Mouse (Mus musculus) CH12.LX (cell line): ENCODE measurements around the gene Pigf. TPM values are rescaled to one million over a fixed set of nuclear protein-coding genes. Genes with fewer than 3 reads are reported as not detected.

Experiments
- DNase-seq: peaks from one replicate; pipeline ENCODE4 v3.0.0-alpha.2; 2013; ENCODE audit errors: extremely low read depth
- H3K27ac ChIP-seq: 2 replicates; pipeline ENCODE4 v1.5.1; 2012; ENCODE audit warnings: low read depth, mild to moderate bottlenecking, control low read depth, moderate library complexity; ENCODE audit not compliant: insufficient read depth
- H3K27me3 ChIP-seq: replicated peaks from 2 replicates; pipeline ENCODE3; 2012; ENCODE audit warnings: inconsistent platforms
- H3K36me3 ChIP-seq, 2 experiments: replicated peaks in 1 of 2; 2 replicates each; pipeline versions ENCODE3 to v1.6.1; 2012; ENCODE audit warnings: inconsistent platforms in 1 of 2, low read length in 1 of 2, mild to moderate bottlenecking in 1 of 2, mixed read lengths in 1 of 2, moderate library complexity in 1 of 2; ENCODE audit not compliant: control insufficient read depth in 1 of 2, insufficient read depth in 1 of 2
- H3K4me1 ChIP-seq, 2 experiments: 2 replicates each; pipeline ENCODE4 v1.6.1; 2012; ENCODE audit warnings: inconsistent platforms in 1 of 2, moderate library complexity in 1 of 2; ENCODE audit not compliant: insufficient read depth in 2 of 2, control insufficient read depth in 1 of 2
- H3K4me2 ChIP-seq: 2 replicates; pipeline ENCODE4 v1.6.1; 2012; ENCODE audit warnings: low read depth, mild to moderate bottlenecking, control low read depth; ENCODE audit not compliant: poor library complexity, insufficient read depth, severe bottlenecking
- H3K4me3 ChIP-seq, 3 experiments: fragments of 150-350 bp in 1 of 3; sonication (generic) in 1 of 3; replicated peaks in 1 of 3; 2 replicates each; pipeline versions ENCODE3 to v1.5.1; 2011 to 2012; ENCODE audit warnings: low read depth in 2 of 3, low read length in 2 of 3, mild to moderate bottlenecking in 2 of 3, moderate library complexity in 2 of 3, control low read depth in 1 of 3, improper control_type of control experiment in 1 of 3, inconsistent platforms in 1 of 3, mixed read lengths in 1 of 3; ENCODE audit not compliant: poor library complexity in 1 of 3
- H3K79me2 ChIP-seq: replicated peaks from 2 replicates; pipeline ENCODE4 v1.6.1; 2012; ENCODE audit warnings: mild to moderate bottlenecking, moderate library complexity; ENCODE audit not compliant: control insufficient read depth, poor library complexity, insufficient read depth, severe bottlenecking; ENCODE audit errors: extremely low read depth
- H3K9ac ChIP-seq: 2 replicates; pipeline ENCODE4 v1.6.1; 2012; ENCODE audit warnings: low read depth, mild to moderate bottlenecking, control low read depth, moderate library complexity; ENCODE audit not compliant: insufficient read depth
- H3K9me3 ChIP-seq: replicated peaks from 2 replicates; pipeline ENCODE3; 2012; ENCODE audit warnings: low read length, inconsistent platforms, mixed read lengths
- BHLHE40 ChIP-seq: IDR thresholded peaks from 2 replicates; pipeline ENCODE4 v1.6.1; 2011; ENCODE audit warnings: mild to moderate bottlenecking, low read depth, low read length, improper control_type of control experiment
- CTCF ChIP-seq, 2 experiments: IDR thresholded peaks in 1 of 2; conservative IDR thresholded peaks in 1 of 2; 2 replicates each; pipeline ENCODE4 v1.5.1; 2011 to 2012; ENCODE audit warnings: low read depth in 2 of 2, low read length in 2 of 2, improper control_type of control experiment in 1 of 2, inconsistent platforms in 1 of 2, mild to moderate bottlenecking in 1 of 2, moderate library complexity in 1 of 2
- ELF1 ChIP-seq: IDR thresholded peaks from 2 replicates; pipeline ENCODE4 v1.6.1; 2014; ENCODE audit warnings: low read depth, mild to moderate bottlenecking, inconsistent platforms, low read length, improper control_type of control experiment
- EP300 ChIP-seq: IDR thresholded peaks from 2 replicates; pipeline ENCODE4 v1.6.1; 2011; ENCODE audit warnings: low read length, improper control_type of control experiment
- ETS1 ChIP-seq: conservative IDR thresholded peaks from 2 replicates; pipeline ENCODE4 v1.6.1; 2012; ENCODE audit warnings: low read depth, mild to moderate bottlenecking, inconsistent platforms, low read length, improper control_type of control experiment, moderate library complexity
- GABPA ChIP-seq: IDR thresholded peaks from 2 replicates; pipeline ENCODE4 v1.6.1; 2012; ENCODE audit warnings: low read depth, low read length, improper control_type of control experiment, inconsistent platforms; ENCODE audit not compliant: insufficient replicate concordance
- IRF4 ChIP-seq: IDR thresholded peaks from 2 replicates; pipeline ENCODE4 v1.6.1; 2014; ENCODE audit warnings: low read depth, mild to moderate bottlenecking, inconsistent platforms, low read length, improper control_type of control experiment
- KAT2A ChIP-seq: IDR thresholded peaks from 2 replicates; pipeline ENCODE4 v1.6.1; 2012; ENCODE audit warnings: low read length, improper control_type of control experiment, inconsistent platforms; ENCODE audit not compliant: insufficient replicate concordance
- MAFK ChIP-seq: IDR thresholded peaks from 2 replicates; pipeline ENCODE4 v1.6.1; 2011; ENCODE audit warnings: low read length, improper control_type of control experiment; ENCODE audit not compliant: insufficient replicate concordance
- MAZ ChIP-seq: IDR thresholded peaks from 2 replicates; pipeline ENCODE4 v1.6.1; 2012; ENCODE audit warnings: low read depth, mild to moderate bottlenecking, inconsistent platforms, low read length, improper control_type of control experiment, moderate library complexity
- MEF2A ChIP-seq: IDR thresholded peaks from 2 replicates; pipeline ENCODE4 v1.6.1; 2014; ENCODE audit warnings: low read depth, mild to moderate bottlenecking, inconsistent platforms, low read length, improper control_type of control experiment, borderline replicate concordance
- MYC ChIP-seq: IDR thresholded peaks from 2 replicates; pipeline ENCODE4 v1.6.1; 2011; ENCODE audit warnings: low read depth, mild to moderate bottlenecking, improper control_type of control experiment, low read length
- PAX5 ChIP-seq: IDR thresholded peaks from 2 replicates; pipeline ENCODE4 v1.6.1; 2012; ENCODE audit warnings: low read length, inconsistent platforms, mixed read lengths
- POLR2A ChIP-seq: IDR thresholded peaks from 2 replicates; pipeline ENCODE4 v1.6.1; 2011; ENCODE audit warnings: low read depth, mild to moderate bottlenecking, improper control_type of control experiment, low read length
- RCOR1 ChIP-seq: conservative IDR thresholded peaks from 2 replicates; pipeline ENCODE4 v1.6.1; 2012; ENCODE audit warnings: low read depth, mild to moderate bottlenecking, inconsistent platforms, low read length, improper control_type of control experiment
- SIN3A ChIP-seq: IDR thresholded peaks from 2 replicates; pipeline ENCODE4 v1.6.1; 2012; ENCODE audit warnings: low read length, improper control_type of control experiment, inconsistent platforms
- SMC3 ChIP-seq: IDR thresholded peaks from 2 replicates; pipeline ENCODE4 v1.6.1; 2011; ENCODE audit warnings: low read depth, low read length, improper control_type of control experiment
- TCF12 ChIP-seq: IDR thresholded peaks from 2 replicates; pipeline ENCODE4 v1.6.1; 2014; ENCODE audit warnings: low read depth, mild to moderate bottlenecking, inconsistent platforms, low read length, improper control_type of control experiment
- UBTF ChIP-seq: IDR thresholded peaks from 2 replicates; pipeline ENCODE4 v1.6.1; 2012; ENCODE audit warnings: low read depth, mild to moderate bottlenecking, inconsistent platforms, low read length, improper control_type of control experiment, moderate library complexity
- USF2 ChIP-seq: conservative IDR thresholded peaks from 2 replicates; pipeline ENCODE4 v1.6.1; 2011; ENCODE audit warnings: low read depth, low read length, improper control_type of control experiment
- ZC3H11A ChIP-seq: IDR thresholded peaks from 2 replicates; pipeline ENCODE4 v1.6.1; 2012; ENCODE audit warnings: low read depth, mild to moderate bottlenecking, inconsistent platforms, low read length, improper control_type of control experiment
- ZKSCAN1 ChIP-seq: IDR thresholded peaks from 2 replicates; pipeline ENCODE4 v1.6.1; 2012; ENCODE audit warnings: low read depth, inconsistent platforms, low read length, improper control_type of control experiment, borderline replicate concordance
- ZMIZ1 ChIP-seq: IDR thresholded peaks from 2 replicates; pipeline ENCODE4 v1.6.1; 2012; ENCODE audit warnings: low read depth, mild to moderate bottlenecking, inconsistent platforms, low read length, improper control_type of control experiment
- dilution Hi-C: fragments of 300-500 bp; cut with MboI; formaldehyde crosslinking; loops from 2 replicates; pipeline ENCODE4 v1.14.3; 2020; ENCODE audit warnings: low sequenced_read_pairs; ENCODE audit not compliant: extremely low pct_unique_long_range_greater_than_20kb, extremely low pct_ligation_motif_present
- in situ Hi-C: fragments of 300-500 bp; cut with MboI; formaldehyde crosslinking; loops from 3 replicates; pipeline ENCODE4 v1.14.3; 2019; ENCODE audit warnings: low sequenced_read_pairs, low pct_ligation_motif_present, low pct_unique_long_range_greater_than_20kb, mixed read lengths
- polyA plus RNA-seq: library from polyadenylated mRNA; unstranded; fragments of >175 nt; gene quantifications from 2 replicates; pipeline ENCODE4 v1.2.1, GENCODE M21; 2012; ENCODE audit warnings: low read depth; ENCODE audit not compliant: insufficient read length
- total RNA-seq, 2 experiments: library from RNA; depleted of rRNA; stranded (reverse); fragments of 300-350 nt in 1 of 2; fragments of >200 nt in 1 of 2; gene quantifications; 2 replicates each; pipeline ENCODE4 v1.2.3; 2012 to 2014

The Pigf gene
- total and polyA plus RNA-seq, 3 experiments = 33.6 to 70.8 (median 37.6) TPM

GRCm38 (mm10) chr17:86981701-86982100 is 43.5 kb downstream of the Pigf start:
- no peak overlapping the region for H3K27ac ChIP-seq
- H3K9me3 ChIP-seq = no peaks in the 10 kb centered on the region
- no peaks in the 10 kb centered on the region for H3K27me3 ChIP-seq
- no peak overlapping the region for H3K4me2 ChIP-seq
- dilution Hi-C loops (no loop called here), in situ Hi-C loops (no loop called here)
- H3K4me1 ChIP-seq = peaks cover 10 to 23% of the 10 kb centered on the region in 2 experiments
- no peak overlapping the region for H3K9ac ChIP-seq
- H3K36me3 ChIP-seq = peaks cover 42 to 88% of the 10 kb centered on the region in 2 experiments
- H3K79me2 ChIP-seq = no peaks in the 10 kb centered on the region
- TF ChIP-seq EP300 = no peak
- no peak for TF ChIP-seq MYC
- TF ChIP-seq BHLHE40 = no peak
- TF ChIP-seq ZC3H11A = no peak
- no peak for TF ChIP-seq ZMIZ1
- TF ChIP-seq MEF2A = no peak
- no peak for TF ChIP-seq GABPA
- TF ChIP-seq UBTF = no peak
- TF ChIP-seq SIN3A = no peak
- TF ChIP-seq IRF4 = no peak
- no peak for TF ChIP-seq TCF12
- TF ChIP-seq MAFK = no peak
- TF ChIP-seq ZKSCAN1 = no peak
- no peak for TF ChIP-seq CTCF (conservative IDR thresholded peaks at IDR 0.05 in 1 of 2, IDR thresholded peaks at IDR 0.05 in 1 of 2; ENCODE audit: low read depth in 2 of 2, low read length in 2 of 2)
- peak overlapping the region in 1 of 3 experiments; percentile 15 for H3K4me3 ChIP-seq
- DNase-seq = no peak

GRCm38 (mm10) chr17:86981205-86981604 is 44.0 kb downstream of the Pigf start:
- dilution Hi-C loops = no loop called here
- no peak overlapping the region; the same call in 1 of the 2 replicates for H3K27ac ChIP-seq
- TF ChIP-seq ZC3H11A (no peak), BHLHE40 (no peak), ELF1 (no peak), MEF2A (no peak), MAZ (no peak), POLR2A (no peak), KAT2A (no peak), PAX5 (no peak), ETS1 (no peak), SMC3 (no peak), USF2 (no peak), RCOR1 (no peak)
- H3K27me3 ChIP-seq = no peaks in the 10 kb centered on the region
- H3K9ac ChIP-seq = no peak overlapping the region
- H3K9me3 ChIP-seq = no peaks in the 10 kb centered on the region
- H3K4me3 ChIP-seq = peak overlapping the region in 1 of 3 experiments; percentile 20
- peaks cover 44 to 87% of the 10 kb centered on the region in 2 experiments for H3K36me3 ChIP-seq
- in situ Hi-C loops = no loop called here
- H3K4me2 ChIP-seq = no peak overlapping the region
- H3K4me1 ChIP-seq = peaks cover 13 to 27% of the 10 kb centered on the region in 2 experiments
- H3K79me2 ChIP-seq = no peaks in the 10 kb centered on the region
- no peak for DNase-seq
